Mouse (Mus musculus) CD4-positive, CD25-positive, alpha-beta regulatory T cell, adult 4 months (primary cell): Measurements from ENCODE around the gene Klhl3. TPM values are rescaled to one million over a fixed set of nuclear protein-coding genes. Genes with fewer than 3 reads are reported as not detected.

Source experiments
- ATAC-seq: one replicate; pipeline ENCODE4 v1.8.0; 2017
- polyA plus RNA-seq, 2 experiments: library from polyadenylated mRNA; unstranded; fragments of 100-300 nt; shearing (Covaris generic); gene quantifications; one replicate each; pipeline ENCODE4 v1.2.1; 2017

Klhl3 gene
- polyA plus RNA-seq, 2 experiments from 2014 or later: 14.8 to 18.4 TPM

DNA sequence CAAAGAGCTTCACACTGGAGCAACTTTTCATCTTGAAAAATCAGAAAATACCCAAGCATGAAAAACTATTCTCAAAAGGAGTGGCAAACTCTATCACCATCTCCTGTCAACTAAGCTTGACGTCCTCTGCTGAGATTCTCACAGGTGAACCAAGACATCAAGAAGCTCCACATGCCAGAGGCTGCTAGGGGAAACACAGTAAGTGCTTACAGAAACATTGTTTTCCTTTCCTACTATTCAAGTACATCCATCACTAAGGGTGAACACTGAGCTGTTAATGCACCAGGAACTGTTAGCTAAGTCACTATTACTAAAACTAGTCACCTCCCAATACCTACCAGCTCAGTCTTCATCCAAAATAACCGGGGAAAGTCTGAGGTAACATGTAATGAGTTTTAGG lies 11.6 kb upstream of the Klhl3 start:
- ATAC-seq: no peak

DNA sequence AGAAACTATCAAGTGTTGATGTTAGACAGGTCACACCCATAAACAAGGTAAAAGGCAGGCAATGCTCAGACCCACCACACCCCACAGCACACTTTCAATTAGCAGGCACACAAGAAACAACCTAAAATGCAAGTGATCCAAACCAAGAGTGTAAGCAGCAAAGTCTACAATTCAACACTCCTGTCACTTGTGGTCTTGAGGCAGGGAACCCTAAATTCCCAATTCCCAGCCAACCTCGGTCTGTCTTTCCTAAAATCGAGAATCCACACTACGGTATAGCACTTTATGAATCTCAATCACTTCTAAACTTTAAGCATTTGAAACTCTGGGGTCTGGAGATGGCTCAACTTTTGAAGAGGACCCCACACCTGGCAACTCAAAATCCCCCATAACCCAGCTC lies 10.9 kb upstream of the Klhl3 start:
- ATAC-seq: no peak

DNA sequence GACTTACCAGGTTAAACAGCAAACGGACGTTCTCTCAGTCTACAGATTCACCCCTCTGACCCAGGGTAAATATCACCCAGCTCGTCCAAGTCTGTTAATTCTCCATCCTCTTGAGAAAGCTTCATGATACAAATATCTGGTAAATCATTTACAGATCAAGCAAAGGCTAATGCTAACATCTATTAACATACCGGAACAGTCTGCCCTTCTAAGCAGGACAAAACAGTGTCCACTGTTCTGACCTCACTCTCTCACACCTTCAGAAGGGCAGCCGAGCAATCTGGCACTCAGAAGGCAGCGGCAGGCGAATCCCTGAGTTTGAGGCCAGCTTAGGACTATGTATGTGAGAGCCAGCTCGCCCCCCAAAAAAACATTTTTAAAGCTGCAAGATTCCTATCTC lies 10.0 kb upstream of the Klhl3 start:
- no peak for ATAC-seq

DNA sequence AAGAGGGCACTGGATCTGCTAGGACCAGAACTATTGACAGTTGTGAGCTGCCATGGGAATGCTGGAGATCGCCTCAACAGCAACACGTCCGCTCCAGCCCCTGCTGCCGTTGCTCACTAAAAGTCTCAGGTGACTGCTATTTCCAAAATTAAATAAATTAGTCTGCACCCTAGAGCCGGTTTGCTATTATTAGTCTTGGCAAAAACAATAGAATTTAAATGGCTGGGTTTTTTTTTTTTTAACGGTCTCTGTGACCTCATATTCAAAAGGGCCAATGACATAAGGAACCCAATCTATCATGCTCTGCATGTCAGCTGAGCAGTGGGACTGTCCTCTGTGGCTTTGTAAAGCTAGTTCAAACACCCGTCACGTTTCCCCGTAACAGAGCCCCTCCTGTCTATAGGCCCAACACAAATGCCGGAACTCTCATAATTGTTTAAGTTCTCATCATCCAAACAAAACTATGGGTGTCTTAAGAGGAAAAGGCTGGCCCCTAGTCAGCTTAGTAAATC lies 9.4 kb upstream of the Klhl3 start:
- no peak for ATAC-seq

DNA sequence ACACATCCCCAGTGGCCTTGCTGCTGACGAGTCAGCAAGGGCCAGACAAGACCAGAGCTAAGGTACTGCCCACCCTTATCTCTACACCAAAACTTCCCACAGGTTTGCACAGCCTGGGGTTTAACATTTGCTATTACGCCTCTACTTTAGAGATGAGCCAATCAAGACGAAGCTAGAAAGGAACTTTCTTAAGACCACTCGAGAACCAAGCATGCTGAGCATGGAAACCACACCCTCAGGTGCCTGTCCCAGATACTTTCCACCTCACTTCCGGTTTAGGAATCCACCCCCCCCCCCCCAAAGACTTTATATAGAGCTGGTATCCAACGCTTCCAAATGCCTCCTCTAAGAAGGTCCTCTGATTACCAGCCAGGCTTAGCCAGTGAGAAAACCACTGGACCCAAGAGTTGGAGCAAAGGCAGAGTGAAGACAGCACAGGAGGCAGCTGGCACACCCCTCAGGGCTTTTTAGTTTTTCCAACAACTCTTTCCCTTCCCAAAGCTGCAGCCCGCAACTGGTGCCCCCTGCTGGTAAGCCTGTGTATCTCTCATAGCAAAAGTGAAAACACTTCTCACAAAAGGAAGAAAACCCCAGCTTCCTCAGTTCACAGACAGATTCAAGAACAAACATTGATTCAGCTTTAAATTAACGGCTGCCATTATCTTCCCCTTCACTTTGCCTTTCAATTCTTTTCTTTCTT lies 4.1 kb upstream of the Klhl3 start:
- ATAC-seq: peak; percentile 48

DNA sequence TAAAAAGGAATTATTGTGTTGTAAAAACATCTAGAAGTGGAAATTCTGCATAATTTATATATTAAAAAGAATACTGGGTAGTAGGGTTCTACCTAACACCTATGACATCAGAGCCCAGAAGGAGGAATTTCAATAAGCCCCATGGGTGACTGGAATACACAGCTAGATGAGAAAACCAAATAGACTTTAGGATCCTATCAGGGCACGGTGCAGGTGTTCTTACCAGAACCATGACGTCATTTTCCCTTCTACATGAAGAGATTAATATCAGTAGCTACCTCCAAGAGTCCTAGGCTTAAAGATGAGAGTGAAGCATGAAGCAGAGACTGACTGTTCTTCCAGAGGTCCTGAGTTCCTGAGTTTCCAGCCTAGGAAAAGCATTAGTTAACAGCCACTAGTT lies 3.4 kb upstream of the Klhl3 start:
- no peak for ATAC-seq

DNA sequence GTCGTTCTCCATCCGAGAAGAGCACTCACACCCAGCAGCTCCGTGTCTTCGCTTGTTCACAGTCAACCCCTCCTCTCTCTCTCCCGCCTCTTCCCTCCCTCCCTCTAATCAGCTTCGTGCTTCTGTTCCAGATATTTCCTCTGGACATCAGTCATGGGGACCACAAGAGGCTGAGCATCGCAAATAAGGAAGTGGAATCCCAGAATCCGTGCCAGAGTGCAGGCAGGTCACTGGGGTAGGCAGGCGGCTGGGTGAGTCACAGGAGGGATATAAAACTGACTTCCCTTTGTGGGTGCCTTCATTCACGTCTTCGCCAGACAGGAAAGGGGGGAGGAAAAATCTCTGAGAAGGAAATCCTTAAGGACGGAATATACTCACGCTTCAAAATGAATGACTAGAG lies 1.8 kb upstream of the Klhl3 start:
- no peak for ATAC-seq

DNA sequence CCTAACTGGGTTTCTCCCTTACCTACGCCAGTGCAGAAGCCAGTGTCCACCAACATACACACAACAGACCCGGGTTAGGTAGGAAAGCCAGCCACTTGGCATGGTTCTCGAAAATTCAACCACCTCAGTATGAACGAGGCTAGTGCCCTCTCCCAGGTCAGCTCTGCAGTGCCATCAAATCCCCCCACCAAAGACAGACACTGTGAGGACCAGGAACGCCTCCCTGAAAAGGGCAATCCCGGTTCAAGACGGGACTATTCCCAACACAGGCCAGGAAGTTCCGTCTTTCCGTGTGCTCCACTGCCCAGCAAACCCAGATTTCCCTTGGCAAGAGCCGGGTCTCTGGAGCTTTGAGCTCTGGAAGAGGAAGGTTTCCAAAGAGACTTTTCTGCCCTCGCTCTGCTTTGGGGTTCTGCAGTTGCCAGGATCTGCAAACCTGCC lies 771 bp downstream of the Klhl3 start:
- ATAC-seq: no peak

DNA sequence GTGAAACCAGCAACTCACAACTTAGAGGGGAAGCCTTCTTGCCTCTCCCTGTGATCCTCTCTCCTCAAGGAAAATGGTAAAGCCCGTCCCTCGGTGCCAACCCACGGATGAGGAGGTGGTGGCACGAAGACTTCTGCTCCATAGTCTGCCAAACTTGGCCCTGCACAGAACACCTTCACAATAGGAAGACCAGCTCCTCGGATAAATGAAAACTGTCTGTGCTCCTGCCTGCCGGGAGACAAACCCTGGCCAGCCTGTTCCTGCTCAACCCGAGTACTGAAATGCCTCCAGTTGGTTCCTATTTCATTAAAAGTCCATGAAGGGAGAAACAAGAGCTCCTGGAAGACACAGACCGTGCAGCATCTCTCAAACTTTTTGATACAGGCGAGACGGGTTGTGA lies 1.2 kb downstream of the Klhl3 start:
- no peak for ATAC-seq

DNA sequence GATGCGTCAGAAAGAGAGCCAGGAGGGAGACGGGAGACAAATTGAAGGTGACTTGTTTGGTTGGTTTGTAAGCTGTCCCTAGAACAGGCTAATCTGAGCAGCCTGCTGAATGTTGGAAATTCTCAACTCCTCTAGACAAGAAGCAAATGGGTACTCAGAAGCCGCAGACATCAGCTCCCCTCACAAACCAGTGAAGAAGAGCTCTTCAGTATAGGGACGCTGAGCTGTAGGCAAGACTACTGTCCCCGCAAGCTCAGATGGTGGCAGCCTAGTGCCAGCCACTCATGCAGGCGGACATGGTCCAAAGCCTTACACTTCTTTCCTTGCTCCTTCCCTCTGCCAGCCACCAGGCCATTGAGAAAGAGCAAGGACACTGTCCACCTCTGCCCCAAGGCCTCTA lies 2.1 kb downstream of the Klhl3 start:
- no peak for ATAC-seq

DNA sequence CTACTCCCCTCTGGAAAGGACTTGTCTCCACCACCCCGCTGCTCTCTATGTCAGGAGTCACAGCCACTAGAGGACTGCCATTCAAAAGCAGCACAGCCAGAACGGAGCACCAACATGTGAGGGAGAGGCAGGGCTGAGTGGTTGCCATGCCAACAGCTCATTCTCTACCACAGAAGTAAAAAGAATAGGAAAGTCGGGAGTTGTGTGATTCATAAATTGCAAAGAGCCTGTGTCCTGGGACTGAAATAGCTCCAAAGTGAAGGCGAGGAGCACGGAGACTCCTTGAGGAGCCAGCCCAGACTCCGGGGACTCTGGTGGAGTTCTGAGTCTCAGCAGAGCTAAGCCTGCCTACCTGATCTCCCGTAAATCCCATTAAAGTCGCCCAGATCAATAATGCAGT lies 22.7 kb downstream of the Klhl3 start:
- ATAC-seq: no peak

DNA sequence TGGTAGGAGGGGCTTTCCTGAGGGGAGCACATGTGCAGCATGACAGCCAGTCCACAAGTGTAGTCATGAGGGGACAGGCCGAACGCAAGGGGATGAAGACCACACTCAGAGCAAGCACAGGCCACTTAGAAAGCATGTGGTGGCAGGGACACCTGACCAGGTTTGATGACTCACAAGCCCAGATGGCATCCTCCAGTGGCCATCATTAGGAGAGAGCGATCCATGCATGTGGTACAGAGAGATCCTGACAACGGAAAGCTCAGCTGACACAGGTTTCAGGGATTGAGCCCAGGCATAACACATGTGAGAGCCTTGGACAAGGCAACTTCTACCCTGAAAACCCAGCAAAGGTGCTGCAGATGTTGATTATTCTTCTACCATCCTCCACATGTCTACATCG lies 29.0 kb downstream of the Klhl3 start:
- no peak for ATAC-seq

DNA sequence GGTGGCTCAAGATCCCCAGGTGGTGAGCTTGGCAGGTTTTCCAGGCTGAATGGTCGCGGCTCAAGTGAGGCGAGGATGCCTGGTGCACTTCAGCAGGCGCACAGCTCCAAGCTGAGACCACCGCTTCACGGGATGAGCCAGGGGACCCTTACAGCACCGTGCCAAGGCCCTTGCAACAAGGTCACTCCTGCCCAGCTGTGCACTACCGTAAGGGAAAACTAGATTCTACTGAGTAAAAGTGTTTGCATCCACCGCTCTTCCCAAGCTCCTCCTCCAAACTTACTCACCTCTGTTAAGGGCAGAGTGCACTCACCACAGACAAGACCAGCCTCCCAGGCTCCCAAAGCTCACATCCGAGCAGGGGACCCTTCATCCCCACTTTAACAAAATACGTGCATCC lies 29.9 kb downstream of the Klhl3 start:
- no peak for ATAC-seq

DNA sequence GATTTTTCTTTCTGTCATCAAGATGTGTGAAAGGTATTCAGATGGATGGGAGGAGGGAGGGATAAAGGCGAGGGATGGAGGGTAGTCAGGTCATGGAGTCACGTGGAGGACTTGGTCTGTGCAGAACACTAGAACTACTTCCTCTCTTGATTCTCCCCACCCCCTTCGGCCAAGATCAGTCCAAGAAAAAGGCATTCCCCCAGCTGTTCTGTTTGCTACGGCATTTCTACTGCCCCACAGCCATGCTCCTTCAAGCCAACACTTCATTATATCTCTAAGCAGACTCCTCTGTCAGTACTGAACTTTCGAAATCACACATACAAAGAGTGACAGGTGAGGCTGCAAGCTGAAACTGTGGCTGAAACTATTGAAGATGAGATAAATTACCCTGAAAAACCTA lies 30.3 kb downstream of the Klhl3 start:
- ATAC-seq: no peak

DNA sequence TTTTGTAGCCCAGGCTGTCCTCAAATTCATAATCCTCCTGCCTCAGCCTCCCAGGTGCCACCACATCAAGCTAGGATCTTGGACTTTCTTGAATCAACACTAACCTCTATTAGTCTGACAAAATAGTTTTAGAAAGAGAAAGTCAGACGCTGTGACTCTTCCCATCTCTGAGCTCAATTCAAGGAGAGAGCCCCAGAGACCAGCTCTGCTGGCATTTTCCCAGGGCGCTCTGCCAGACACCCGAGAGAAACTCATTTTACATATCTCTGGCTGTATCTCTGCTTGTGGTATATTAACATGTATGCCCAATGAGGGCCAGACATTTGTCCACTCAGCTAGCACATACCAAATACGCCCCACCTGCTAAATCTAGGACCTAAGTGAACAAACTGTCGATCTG lies 35.0 kb downstream of the Klhl3 start:
- ATAC-seq: no peak

DNA sequence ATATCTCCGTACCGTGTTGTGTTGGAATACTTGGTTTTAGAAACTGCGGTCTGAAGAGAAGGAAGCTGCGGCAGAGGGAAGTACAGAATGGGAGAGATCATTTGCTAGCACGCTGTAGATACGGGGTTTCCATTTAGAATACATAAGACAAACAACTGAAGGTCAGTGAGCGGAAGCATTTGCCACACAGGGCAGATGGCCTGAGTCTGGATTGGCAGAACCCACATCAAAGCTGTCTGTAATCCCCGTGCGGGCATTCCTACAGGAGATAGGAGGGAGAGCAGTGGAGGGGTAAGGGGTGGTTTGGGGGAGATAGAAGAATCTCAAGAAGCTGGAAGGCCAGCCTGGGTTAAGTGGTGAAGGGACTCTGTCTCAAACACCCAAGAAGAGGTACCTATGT lies 38.5 kb downstream of the Klhl3 start:
- no peak for ATAC-seq

DNA sequence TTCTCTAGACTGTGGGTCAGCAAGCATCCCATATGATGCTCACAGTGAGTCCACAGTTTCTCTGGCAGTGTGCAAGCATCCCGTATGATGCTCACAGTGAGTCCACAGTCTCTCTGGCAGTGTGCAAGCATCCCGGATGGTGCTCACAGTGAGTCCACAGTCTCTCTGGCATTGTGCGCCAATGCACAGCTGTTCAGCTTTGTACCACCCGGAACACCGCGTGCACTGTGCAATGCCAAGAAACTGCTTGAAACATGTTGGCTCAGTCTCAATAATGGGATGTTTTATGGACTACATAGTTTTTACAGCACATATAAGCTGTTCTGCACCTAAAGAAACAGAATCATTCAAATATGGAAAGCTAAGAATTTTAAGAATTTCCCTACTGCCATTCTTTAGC lies 38.9 kb downstream of the Klhl3 start:
- ATAC-seq: no peak

DNA sequence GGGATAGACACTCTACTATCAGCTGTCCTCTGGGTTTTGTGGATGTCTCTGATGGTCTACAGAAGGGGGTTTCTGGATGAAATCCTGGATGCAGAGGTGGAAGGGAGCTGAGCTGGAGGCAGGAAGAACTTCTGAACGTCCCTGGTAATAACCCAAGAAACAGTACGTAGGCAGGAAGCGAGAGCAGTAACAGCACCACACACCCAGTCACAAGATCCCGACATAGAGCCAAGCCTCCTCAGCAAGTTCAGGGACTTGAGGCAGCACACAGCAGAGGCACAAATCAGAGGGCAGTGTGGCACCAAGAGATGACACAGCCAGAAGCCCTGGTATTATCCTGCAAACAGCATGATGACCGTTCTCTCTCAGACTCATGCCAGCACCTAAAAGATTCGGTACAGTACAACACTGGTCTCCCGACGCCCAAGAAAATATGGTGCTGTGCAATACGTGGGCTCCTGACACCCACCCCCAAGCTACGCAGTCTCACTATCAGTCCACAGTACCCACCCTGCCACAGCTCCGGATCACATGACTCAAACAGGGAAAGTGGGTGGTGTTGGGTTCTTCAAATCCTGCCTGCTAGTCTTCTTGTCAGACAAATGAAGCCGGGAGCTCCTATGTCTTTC lies 40.0 kb downstream of the Klhl3 start:
- ATAC-seq: no peak

DNA sequence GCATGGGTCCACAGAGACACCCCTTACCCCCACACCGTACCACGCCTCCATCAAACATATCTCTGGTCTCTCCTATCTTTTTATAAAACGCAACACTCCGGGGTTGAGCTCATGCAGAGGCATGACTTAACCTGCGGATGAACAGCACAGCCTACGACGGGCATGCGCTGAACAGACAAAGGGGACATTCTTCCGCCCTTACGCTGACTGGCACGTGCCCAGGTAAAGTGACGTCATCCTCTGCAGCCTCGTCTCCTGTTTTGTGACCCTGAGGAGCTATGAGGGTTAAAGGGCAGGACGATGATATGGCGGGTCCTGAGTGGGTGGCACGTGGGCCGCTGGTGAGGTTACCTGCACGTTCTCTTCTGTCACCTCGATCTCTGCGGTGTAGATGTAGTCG lies 42.2 kb downstream of the Klhl3 start:
- no peak for ATAC-seq

DNA sequence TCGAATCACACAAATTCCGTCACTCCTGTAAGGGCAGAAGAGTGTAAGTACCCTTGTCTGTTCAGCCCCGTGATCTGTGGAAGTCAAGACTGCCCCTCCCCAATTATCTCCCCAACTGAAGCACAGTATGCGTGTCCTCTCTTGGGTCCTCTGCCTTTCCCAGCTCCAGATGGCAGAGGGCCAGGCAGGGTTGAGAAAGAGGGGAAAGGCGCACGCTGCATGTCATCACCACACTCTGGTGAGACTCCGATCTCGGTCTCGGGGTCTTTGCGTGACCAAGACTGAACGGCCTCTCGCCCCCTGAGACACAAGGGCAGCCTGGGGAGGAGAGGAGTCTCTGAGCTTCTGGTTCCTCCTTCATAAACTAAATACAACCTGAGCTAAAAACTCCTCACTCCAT lies 42.9 kb downstream of the Klhl3 start:
- ATAC-seq: no peak

DNA sequence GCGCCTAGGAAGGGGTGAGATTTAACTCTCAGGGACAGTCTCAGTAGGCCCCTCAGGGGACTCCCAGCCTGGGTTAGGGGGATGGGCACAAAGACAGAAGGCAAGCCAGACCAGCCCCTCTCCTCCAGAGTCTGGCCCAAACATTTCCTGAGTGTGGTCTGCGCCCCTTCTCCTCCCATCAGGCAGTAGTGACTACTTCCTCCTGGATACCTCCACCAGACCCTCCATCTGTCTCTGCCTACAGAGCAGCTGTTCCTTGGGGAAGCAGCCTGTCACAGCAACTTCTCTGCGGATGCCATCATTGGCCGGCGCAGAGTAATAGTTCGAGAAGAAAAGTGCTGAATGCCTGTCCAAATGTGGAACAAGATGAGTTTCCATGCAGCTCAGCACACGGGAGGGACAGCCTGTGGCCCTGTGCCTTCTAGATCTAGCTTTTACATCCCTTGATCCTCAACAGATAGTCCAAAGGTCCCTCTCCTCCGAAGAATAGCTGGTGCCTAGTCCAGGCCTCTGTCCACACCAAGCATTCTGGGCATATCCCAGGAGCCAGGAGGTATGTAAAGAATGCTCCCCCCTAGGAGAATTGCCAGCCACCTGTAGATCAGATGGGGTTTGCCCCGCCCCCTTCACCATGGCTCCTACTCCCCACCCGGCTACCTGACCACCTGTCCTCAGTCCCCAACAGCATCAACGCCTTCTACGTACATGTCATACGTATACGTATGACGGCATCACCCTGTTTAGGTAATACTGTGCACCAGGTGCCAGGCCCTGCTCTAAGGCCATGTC lies 44.8 kb downstream of the Klhl3 start:
- no peak for ATAC-seq

DNA sequence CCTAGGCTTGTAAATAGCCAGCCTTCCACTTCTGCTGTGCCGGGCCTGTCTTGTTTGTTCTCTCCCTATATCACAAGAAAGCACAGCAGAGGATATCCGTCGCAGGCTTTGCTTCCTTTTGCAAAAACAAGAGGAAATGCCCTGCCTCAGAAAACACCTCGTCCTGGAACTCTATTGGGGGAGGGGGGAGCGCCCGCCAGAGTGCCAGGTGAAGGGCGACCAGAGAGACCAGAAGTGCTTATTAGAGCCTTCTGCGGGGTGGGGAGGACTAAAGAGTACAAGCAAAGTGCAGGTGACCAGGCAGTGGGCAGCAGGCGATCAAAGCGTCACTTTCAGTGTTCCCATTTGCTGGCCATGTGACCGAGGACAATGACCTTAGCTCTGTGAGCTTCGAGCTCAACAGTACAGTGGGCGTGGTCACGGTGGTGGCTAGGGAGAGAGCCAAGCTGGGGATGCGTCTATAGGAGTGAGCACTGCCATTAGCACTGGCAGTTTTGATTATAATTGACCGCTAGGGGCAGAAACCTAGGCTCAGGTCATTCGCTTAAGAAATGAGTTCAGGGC lies 45.8 kb downstream of the Klhl3 start:
- ATAC-seq: peak; percentile 83
